In genomic region chr4:45689572-45689971, GRCm38 (mm10) we compare ENCODE assay signal across 15 mouse cellular contexts.
DNase-seq lines count a peak whose midpoint lies in the region; ATAC-seq and TF ChIP-seq lines count a peak whose summit lies in the region.
"Had no signal": no experiment of that assay in that cellular context is flagged by ENCODE, and none has a peak within 500 bp of the region (broad histone marks: within the 10 kb centered on the region; RNA-seq: fewer than 3 reads in every experiment).

No protein-coding gene starts in this region.

- 14% methylated on average over 5 of the region's 5 CpGs for WGBS in hindbrain, embryonic 10.5 days
- WGBS in midbrain, embryonic 10.5 days: 15% methylated on average over 5 of the region's 5 CpGs
- WGBS in neural tube, embryonic 13.5 days: 26% methylated on average over 5 of the region's 5 CpGs
- WGBS in limb, embryonic 10.5 days: 47% methylated on average over 5 of the region's 5 CpGs

- TF ChIP-seq CTCF in layer of hippocampus, adult 2 months (conservative IDR thresholded peaks at IDR 0.05): no peak

- H3K4me2 ChIP-seq in neural tube, embryonic 13.5 days: no peak overlapping the region

- peak overlapping the region; percentile 43; the same call in 1 of the 2 replicates for H3K9ac ChIP-seq in neural tube, embryonic 13.5 days

- H3K27me3 ChIP-seq in hindbrain, embryonic 10.5 days (ENCODE audit: insufficient read depth, poor library complexity, severe bottlenecking): no peaks in the 10 kb centered on the region
- H3K27me3 ChIP-seq in midbrain, embryonic 10.5 days (ENCODE audit: low read depth, poor library complexity, severe bottlenecking): peaks cover 7% of the 10 kb centered on the region; the same call in 1 of the 2 replicates
- H3K27me3 ChIP-seq in neural tube, embryonic 13.5 days: no peaks in the 10 kb centered on the region
- H3K27me3 ChIP-seq in limb, embryonic 10.5 days (ENCODE audit: low read depth, poor library complexity, severe bottlenecking): no peaks in the 10 kb centered on the region

- peaks cover 16% of the 10 kb centered on the region for H3K4me1 ChIP-seq in hindbrain, embryonic 10.5 days (replicated peaks)
- H3K4me1 ChIP-seq in midbrain, embryonic 10.5 days: peaks cover 17% of the 10 kb centered on the region
- peaks cover 34% of the 10 kb centered on the region for H3K4me1 ChIP-seq in neural tube, embryonic 13.5 days (replicated peaks)
- 0 out of 2 replicates have a peak, but pooled peaks cover 4% of the 10 kb centered on the region for H3K4me1 ChIP-seq in limb, embryonic 10.5 days
- H3K4me1 ChIP-seq: megakaryocyte, embryonic 14.5 days had no signal

- H3K36me3 ChIP-seq in hindbrain, embryonic 10.5 days: no peaks in the 10 kb centered on the region
- H3K36me3 ChIP-seq in midbrain, embryonic 10.5 days: no peaks in the 10 kb centered on the region
- no peaks in the 10 kb centered on the region for H3K36me3 ChIP-seq in neural tube, embryonic 13.5 days
- H3K36me3 ChIP-seq in limb, embryonic 10.5 days: no peaks in the 10 kb centered on the region

- no peak for DNase-seq in layer of hippocampus, adult 2 months (ENCODE audit: low spot score in 2 of 2)
- DNase-seq in layer of hippocampus, adult 9-11 months: no peak
- peak; percentile 20 for DNase-seq in hindbrain, embryonic 10.5 days (ENCODE audit: low spot score)
- peak; percentile 32 for DNase-seq in midbrain, embryonic 10.5 days (ENCODE audit: low spot score)
- DNase-seq in B cell, adult 2 months: no peak
- DNase-seq in gastrocnemius, adult 8-10 months (ENCODE audit: low spot score in 2 of 2): no peak
- no peak for DNase-seq in limb, embryonic 10.5 days (ENCODE audit: low spot score)
- DNase-seq: adrenal gland, postnatal 14 days; gastrocnemius, adult 2 months; heart, postnatal 36 days; lung, postnatal 14 days had no signal

- ATAC-seq in neural tube, embryonic 13.5 days (ENCODE audit: low read depth): no peak
- ATAC-seq: intestine, postnatal 0 days had no signal

- H3K27ac ChIP-seq in layer of hippocampus, adult 2 months: peak overlapping the region; percentile 76; the same call in 1 of the 2 replicates
- peak overlapping the region; percentile 54; the same call in 1 of the 2 replicates for H3K27ac ChIP-seq in hindbrain, embryonic 10.5 days
- peak overlapping the region; percentile 57 for H3K27ac ChIP-seq in midbrain, embryonic 10.5 days (replicated peaks)
- H3K27ac ChIP-seq in neural tube, embryonic 13.5 days (replicated peaks): peak overlapping the region; percentile 33; the same call in 1 of the 2 replicates
- no peak overlapping the region for H3K27ac ChIP-seq in limb, embryonic 10.5 days
- H3K27ac ChIP-seq: gastrocnemius, adult 2 months; kidney, postnatal 0 days had no signal

- no peak overlapping the region for H3K4me3 ChIP-seq in layer of hippocampus, adult 2 months
- no peak overlapping the region for H3K4me3 ChIP-seq in hindbrain, embryonic 10.5 days
- H3K4me3 ChIP-seq in midbrain, embryonic 10.5 days: no peak overlapping the region
- no peak overlapping the region for H3K4me3 ChIP-seq in neural tube, embryonic 13.5 days
- no peak overlapping the region for H3K4me3 ChIP-seq in limb, embryonic 10.5 days
- H3K4me3 ChIP-seq: gastrocnemius, adult 2 months; megakaryocyte, embryonic 14.5 days had no signal

- H3K9me3 ChIP-seq in hindbrain, embryonic 10.5 days: no peaks in the 10 kb centered on the region
- peaks cover 4% of the 10 kb centered on the region; the same call in 1 of the 2 replicates for H3K9me3 ChIP-seq in midbrain, embryonic 10.5 days (replicated peaks)
- no peaks in the 10 kb centered on the region for H3K9me3 ChIP-seq in neural tube, embryonic 13.5 days
- H3K9me3 ChIP-seq in limb, embryonic 10.5 days (replicated peaks): no peaks in the 10 kb centered on the region

Comparison
In these comparisons a context has a peak if more than half of its experiments do, and no peak if none do; other contexts are left out.
1. DNase-seq: peak in hindbrain, embryonic 10.5 days (single experiment) and midbrain, embryonic 10.5 days (single experiment); none in layer of hippocampus, adult 2 months (0 of 2), layer of hippocampus, adult 9-11 months (single experiment), B cell, adult 2 months (0 of 2), gastrocnemius, adult 8-10 months (0 of 2) and limb, embryonic 10.5 days (single experiment).